Mouse (Mus musculus) B cell, adult 2 months (primary cell): ENCODE data around the gene Map4k4.

ENCODE experiments used
- DNase-seq, 2 experiments: peaks; one replicate each; pipeline ENCODE4 v3.0.0; 2022

The Map4k4 gene

DNA sequence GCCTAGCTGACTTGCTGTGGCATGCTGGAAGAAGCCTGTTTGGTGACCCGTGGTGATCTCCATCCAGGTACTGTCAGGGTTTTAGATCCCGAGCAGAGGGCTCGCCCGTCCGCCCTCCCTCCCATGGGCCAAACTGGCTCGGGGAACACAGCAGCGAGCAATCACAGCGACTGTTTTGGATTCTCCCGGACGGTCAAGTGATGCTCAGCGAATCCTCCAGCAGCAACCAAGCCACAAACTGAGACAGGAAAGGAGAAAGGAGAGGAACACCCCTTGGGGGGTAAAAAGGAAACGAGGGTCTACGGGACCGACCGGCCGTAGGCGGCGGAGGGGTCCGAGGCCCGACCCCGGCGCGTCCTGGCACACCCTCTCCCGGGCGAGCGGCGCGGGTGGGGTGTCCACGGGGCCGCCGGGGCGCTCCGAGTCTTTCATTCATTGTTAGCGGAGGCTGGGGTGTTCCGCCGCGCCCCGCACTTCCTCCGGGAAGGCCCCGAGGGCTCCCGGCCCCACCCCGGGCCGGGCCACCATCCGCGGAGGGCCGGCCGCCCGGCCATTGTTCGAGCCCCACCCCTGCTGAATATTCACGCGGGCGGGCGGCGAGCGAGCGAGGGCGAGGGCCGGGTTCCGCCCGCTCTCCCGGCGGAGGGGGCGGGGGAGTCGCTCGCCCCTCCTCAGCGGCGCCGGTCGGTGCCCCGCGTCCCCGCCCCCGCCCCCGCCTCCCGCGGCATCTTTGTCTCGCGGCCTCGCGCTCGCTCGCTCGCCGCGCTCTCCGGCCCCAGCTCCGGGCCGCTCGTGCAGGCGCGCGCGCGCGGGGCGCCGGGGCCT, at the start of gene Map4k4:
TSS of gene Map4k4 (plus strand) at position 733 of the 825 bp plus-strand sequence.
- peak; percentile 64 to 72 for DNase-seq

DNA sequence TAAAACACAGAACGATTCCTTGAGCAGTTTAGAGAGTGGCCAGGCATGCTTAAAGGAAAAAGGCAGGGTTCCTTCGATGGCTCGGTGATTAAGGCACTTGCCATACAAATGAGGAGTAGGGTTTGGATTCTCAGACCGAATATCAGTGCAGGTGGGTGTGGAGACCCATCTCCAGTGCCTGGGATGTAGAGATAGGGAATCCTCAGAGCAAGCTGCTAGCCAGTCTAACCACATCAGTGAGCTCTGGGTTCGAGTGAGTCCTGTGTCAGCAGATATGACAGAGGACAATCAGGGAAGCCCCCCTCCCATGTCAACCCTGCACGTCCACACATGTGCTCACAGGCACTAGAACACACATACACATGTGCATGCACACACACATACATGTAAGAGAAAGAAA, 44.8 kb upstream of the Map4k4 start:
- no peak for DNase-seq

DNA sequence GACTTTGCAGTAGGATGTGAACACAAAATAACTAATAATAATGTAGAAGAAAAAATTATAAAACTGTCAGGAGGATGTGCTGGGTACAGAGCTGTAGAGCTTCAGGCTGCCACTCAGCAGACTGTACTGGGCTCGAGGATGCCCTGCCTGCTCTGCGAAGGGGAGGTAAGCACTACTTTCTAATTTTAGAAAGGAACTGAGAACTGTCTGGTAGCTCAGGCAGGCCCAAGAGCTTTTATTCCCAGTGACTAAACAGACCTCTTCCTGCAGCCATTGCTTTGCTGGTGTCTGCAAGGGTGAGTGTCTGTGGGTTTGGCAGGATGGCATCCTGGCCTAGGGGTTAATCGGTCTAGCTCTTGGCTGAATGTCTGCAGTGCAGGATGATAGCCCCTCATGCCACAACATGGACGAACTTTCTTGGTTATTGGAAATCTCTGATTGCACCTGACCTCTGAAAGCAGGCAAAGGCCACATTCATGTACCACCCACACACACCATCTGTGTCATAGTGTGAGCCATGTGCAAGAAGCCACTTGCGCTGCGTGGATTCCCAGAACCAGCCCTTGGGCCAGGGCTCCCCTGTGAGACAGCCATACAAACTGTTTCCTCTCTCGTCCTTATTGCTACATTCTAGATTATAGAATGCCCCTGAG, 43.8 kb upstream of the Map4k4 start:
- no peak for DNase-seq

DNA sequence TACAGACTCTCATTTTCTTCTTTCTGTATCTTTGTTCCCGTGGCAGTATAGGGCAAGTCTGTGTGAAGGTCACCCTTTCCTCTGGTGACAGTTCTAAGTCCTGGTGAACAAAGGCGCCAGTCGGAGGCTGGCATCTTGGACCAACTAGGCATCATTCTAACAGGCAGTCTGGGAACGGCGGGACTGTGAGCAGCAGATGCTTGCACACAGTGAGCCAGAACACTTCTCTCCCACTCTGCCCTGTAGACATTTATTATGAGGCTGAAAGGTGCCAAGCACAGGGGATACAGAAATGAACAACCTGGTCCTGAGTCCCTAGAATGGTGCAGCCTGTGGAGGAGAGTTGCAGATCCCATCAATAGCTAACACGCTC, 43.3 kb upstream of the Map4k4 start:
- no peak for DNase-seq

DNA sequence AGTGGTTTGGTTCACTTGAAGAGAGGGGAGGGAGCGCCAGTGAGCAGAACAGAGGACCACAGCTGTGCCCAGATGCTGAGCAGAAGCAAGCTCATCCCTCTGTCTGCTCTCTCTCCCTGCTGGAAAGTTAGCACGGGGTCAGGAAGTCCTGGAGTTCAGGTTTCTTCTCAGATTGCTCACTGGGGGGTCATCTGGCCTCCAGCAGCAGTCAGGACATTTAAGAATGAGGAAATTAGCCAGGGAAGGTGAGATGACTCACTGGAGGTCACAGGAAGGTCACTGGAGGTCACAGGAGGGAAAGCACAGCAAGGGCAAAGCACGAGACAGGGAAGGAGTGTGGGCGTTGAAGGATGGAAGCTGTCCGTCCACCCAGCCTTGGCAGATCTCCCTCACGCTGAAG, 41.5 kb upstream of the Map4k4 start:
- no peak for DNase-seq

DNA sequence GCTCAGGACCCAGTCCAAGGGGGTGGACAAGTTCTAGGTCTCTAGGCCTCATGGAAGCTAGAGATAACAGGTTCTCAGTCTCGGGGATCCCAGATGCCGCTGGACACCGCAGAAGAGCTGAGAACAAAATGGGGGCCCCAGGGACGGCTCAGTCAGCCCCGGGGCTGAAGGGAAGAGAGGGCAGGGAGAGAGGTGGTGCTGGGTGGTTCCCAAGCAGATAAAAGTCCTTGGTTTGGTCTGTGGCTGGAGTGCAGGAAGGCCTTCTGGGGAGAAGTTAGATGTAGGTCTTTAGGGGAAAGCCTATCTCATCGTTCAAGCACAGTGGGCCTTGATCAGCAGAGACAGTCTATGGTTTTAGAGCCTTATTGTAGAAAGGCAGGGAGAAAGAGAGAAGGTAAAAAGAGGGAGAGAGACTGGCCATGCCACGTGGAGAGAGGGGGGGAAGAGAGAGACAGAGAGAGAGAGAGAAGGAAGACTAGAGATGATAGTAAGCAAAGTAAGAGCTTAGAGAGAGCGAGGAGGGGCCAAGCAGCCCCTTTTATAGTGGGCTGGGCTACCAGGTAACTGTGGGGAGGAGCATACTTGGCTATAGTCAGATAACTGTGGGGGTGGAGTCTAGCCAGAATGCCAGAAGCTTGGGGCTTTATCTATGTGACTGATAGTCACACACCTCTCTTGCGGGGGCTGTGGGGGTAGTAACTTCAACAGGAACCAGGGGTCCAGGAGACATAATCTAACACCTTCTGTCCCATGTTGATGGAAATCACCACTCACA, 34.2 kb upstream of the Map4k4 start:
- DNase-seq: no peak

DNA sequence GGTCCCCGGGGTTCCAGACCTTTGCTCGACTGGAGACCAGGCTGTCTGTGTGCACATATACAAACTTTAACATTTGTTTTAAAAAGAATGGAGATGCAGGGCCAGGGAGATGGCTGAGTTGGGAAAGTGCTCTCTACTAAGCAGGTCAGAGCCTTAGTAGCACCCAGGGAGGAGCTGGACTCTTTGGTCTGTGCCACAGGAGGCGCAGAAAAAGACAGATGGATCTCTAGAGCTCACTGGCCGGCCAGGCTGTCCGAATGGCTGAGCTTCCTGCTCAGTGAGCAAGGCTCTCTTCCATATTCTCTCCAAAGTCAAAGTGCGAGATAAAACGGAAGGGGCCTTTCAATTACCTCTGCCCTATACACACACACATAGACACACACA, 33.6 kb upstream of the Map4k4 start:
- DNase-seq: no peak

DNA sequence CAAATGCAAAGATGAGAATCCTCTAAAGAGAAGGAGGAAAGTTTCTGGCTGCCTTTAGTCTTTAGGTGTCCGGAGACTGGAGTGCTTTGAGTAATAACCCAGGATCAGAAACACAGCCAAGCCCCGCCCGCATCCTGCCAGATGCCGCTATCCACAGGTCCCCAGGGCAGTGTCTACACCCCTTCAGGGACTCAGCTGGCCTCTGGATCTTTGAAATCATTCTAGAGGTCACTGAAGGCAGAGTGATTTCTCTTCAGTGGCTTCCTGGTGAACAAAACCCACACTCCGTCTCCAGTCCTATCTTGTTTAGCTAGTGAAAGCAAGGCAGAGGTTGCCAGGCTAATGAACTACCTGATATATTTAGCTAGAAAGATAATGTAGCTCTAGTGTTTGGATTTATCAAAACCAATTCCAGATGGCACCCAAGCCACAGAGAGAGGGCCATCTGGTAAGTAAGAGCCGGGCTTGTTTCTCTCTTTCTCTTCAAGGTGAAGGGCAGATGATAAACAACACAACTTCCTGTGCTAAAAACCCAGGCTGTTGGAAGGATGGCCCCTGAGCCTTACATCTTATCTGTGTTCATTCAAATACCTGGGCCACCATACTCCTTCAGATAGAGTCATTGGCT, 32.6 kb upstream of the Map4k4 start:
- no peak for DNase-seq

DNA sequence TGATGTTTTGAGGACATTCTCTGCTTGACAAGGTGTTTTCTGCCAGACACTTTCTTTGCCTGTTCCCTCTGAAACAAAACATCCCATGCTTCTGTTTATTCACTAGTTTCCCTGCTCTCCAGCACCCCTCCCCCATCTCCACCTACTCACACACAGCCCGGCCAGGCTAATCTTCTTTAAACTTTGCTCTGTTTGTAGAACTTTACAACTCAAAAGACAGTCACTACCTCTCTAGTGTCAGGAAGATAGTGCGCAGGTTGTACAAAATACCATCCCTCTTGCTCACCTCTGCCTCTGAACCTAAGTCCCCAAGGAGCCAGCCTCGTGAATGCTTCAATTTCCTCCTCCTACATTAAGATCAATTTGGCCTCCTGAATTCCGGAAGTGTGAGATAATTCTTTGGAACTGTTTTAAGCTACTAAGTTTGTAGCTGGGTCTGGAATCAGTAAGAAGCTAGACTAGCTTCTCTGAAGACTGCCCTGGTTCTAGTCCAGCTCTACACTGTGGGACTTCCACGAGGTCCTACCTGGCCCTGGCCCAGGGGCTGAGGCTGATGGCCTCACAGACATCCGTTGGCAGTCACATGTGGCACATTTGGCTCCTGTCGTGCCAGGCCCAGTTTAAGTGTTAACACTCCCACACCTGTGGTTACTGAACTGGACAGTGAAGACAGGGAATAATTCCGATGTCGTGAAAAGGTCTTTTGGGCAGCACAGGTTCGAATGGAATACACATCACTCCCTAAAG, 31.7 kb upstream of the Map4k4 start:
- no peak for DNase-seq

DNA sequence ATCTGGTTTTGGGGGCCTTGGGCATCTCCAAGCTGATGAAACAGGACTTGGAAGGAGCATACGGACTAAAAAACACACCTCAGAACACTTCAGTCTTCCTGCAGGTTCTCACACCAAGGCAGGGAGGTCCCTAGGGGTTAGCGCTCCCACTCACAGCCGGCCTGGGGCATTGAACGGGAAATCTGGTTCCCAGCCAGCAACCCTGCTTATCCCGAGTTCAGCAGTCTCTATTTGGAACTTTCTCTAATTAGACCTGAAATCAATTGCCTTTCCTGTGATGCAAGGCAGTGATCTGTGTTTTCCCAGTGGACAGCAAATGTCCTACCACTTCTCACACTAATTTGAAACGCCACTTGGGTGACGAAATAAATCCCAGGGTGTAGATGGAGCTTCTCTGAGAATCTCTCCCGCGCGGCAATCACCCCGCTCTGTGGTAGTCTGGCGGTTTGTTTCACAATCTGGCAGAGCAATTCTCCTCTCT, 31.0 kb upstream of the Map4k4 start:
- DNase-seq: no peak

DNA sequence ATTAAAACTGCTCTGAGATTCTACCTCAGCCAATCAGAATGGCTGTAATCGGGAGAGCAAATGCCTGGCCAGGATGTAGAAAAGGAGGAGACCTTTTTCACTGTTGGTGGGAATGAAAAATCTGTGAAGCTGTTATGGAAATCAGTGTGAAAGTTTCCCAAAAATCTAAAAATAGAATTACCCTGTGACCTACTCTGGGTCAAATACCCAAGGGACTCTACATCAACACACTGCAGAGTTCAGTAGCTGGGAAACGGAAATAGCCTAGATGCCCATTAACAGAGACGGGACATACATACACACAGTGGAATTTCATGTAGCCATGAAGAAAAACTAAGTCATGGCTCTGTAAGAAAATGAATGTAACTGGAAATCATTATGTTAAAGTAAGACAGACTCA, 22.7 kb upstream of the Map4k4 start:
- DNase-seq: no peak

DNA sequence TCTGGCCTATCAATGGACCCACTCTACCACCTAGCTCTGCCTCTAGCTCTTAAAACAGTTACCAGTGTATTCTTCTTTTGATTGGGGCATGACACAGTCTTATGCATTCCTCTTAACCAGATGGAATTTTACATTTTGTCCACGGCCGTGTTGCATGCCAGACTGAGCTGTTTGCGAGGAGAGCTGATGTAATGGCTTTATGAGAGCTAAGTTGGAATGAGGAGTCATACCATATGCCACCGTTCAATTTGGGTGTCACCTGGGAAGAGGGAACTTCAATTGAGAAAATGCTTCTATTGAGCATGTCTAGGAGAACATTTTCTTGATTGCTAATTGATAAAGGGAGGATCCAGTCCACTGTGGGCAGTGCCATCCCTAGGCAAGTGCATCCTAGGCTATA, 18.2 kb upstream of the Map4k4 start:
- DNase-seq: no peak

DNA sequence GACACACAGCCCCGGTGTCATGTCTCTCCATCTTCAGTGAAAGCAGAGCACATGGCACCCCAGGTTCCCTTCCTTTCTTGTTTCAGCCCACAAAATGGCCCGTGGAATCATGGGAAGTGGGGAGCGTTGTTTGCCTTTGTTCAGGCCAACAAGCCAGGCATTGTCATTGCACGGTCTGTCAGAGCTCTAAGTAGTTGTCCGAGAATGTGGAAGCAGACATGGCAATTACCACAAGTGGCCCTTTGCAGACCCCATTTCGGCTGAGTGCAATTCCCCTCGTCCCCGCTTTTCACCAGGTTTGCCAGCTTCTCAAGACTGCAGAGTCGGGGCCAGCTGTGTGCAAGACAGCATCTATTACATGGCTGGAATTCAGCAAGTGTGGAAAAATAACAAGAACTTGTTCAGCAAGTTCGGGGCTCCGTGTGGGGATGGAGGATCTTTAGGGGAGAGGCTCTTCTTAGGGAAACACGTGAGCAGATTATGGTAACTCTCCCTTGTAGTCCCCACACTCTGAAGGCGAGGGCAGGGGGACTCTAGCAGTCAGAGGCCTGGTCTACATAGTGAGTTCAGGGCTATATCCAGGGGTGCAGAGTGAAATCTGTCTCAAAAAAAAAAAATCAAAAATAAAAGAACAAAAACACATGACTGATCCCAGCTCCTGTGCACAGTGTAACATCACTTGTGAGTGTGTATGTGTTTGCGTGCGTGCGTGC, 15.8 kb upstream of the Map4k4 start:
- no peak for DNase-seq

DNA sequence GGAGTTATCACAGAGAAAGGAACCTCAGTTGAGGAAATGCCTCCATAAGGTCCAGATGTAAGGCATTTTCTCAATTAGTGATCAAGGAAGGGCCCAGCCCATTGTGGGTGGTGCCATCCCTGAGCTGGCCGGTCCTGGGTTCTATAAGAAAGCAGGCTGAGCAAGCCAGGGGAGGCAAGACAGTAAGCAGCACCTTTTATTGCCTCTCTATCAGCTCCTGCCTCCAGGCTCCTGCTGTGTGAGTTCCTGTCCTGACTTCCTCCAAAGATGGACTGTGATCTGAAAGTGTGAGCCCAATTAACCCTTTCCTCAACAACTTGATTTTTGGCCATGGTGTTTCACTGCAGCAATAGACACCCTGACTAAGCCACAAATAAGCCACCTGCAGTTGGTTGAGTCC, 12.7 kb upstream of the Map4k4 start:
- DNase-seq: no peak

DNA sequence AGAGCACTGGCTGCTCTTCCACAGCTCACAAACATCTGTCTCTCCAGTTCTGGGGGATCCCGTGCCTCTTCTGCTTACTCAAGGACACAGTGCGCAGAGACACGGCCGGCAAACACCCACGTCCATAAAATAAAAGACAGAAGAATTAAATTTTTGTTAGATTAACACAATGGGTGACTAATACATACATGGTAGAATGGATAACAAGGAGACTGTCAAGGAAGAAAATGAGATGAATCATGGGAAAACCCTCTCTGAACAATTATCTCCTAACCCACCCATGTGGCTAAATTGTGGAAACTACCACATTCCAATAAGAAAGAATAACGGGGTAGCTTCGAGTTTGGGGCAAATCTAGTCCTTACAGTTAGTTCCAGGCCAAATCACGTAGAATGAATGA, 11.3 kb upstream of the Map4k4 start:
- DNase-seq: no peak

DNA sequence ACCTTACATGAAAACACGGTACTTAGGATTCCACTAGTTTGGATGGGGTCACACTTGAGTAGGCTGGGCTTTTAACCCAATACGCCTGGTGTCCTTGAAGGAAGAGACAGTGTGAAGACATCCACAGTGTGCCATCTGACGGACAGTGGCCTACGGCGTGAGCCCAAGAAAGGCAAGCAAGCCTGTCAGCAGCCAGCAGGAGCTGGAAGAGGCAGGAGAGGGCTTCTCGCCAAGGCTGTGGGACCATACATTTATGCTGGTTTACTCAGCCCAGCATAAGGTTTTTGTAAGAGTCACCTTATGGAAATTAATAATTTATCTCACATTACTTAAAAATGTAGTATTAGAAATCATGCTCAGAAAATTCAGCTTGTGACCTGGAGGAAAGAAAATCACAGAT, 10.7 kb upstream of the Map4k4 start:
- DNase-seq: no peak

DNA sequence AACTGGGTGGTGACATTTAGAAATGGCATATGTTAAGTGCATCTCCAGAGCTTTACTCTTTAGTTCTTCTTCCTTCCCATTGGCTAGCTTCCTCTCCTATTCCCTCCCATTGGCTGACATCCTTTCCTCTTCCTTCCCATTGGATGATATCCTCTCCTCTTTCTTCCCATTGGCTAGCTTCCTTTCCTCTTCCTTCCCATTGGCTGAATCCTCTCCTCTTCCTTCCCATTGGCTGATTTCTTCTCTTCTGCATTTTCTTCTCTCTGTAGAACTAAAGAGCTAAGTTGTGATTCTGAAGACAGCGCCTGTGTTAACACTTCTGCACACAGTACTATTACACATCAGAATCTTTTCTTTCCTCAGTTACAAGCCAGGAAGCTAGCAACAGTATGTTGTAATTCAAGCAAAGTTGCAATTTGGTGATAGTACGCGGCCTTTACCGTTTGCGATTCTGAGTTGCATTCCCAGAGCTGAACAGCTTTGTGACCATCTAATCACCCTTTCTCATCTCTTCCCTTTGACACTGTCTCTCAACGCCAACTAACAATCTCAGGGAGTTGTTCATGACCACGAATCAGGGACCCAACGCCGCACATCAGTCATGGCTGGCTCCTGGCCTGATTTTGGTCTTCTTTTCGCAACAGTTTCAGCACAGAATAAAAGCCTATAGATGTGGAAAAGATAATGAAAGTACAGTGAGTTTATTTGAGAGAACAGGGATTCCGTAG, 7.4 kb upstream of the Map4k4 start:
- no peak for DNase-seq

DNA sequence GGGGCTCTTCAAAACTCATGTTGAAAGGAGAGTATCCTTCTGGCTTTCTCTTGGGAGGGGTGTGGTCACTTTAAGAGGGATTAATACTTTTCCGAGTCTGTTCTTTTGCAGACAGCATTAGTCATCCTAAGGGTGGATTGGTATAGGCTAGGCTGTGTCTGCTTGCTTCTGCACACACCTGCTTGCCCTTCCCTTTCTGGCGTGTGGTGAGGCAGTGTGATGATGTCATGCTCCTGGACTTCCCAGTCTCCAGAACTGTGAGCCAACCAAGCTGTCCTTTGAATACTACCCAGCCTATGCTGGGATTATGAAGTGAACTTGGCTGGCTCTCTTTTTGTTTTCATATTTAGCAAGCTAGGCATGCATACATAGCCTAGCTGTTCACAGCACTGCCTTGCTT, 5.6 kb upstream of the Map4k4 start:
- DNase-seq: no peak

DNA sequence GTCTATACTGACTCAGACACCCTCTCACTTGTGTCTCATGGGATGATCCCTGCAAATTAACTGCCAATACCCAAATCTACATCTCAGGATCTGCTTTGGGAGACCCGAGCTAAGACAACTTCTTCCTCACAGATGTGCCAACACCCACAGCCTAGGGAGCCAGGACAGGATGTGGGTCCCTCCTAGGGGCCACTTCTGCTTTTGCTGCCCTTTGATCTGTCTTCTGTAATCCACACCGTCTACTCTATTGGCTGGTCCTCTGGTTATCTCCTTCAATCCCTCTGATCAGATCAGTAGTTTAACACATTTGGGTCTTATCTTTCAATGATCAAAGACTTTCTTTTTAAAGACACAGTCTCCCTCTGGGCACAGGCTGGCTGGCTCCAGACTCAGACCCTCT, 5.2 kb upstream of the Map4k4 start:
- peak; percentile 72 to 76 for DNase-seq

DNA sequence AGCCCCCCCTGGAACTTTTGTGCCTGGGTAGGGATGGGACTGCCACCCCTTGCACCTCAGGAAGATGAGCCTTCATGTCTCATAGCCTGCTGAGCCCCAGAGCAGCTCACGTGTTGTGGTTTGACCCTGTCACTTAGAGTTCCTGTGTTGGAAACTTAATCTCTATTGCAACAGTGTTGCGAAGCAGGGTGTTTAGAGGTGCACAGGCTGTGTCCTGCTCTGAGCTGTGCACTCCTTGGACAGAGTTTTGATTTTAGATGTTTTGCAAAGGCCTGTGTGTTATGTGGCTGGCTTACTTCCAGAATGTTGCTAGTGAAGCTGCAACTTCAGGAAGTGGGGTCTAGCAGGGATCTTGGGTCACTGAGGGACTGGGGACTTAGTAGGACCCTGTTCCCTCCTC, 4.1 kb upstream of the Map4k4 start:
- peak; percentile 46 to 47 for DNase-seq

DNA sequence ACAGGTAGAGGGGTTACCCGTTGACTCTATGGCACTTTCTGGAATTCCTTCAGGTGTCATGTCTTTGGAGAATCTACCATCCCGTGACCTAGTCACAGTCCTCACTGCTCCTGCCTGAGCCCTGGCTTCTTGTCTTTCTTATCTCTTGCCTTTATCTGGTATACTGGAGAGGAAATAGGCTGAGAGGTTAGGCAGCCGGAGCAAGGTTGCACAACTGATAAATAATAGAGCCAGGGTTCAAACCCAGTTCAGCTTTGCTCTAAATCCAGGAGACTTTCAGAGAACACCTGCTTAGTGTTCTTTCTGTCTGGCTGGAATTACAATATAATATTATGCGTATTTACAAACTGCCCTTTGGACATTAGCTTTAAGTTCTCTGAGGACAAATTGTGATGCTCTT, 2.0 kb upstream of the Map4k4 start:
- no peak for DNase-seq
